Mouse (Mus musculus): ENCODE results near the gene Notch1. TPM values are rescaled to one million over a fixed set of nuclear protein-coding genes. Genes with fewer than 3 reads are reported as not detected.

Gene Notch1
- total RNA-seq, 2 experiments from 2014 or later: 1.5 to 5.4 TPM

DNA sequence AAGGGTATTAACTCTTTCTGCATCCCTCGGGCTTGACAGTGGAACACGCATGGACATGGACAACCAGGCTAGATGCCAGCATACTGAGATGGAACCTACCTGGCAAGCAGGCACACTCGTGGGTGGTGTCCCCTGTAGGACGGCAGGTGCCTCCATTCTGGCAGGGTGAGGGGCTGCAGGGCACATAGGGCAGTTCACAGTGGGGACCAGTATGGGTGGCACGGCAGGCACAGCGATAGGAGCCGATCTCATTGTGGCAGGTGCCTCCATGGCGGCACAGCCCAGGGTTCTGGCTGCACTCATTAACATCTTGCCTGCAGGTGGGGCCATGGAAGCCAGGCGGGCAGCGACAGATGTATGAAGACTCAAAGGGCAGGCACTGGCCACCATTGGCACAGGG lies 32.3 kb downstream of the Notch1 start:
- no peak for ATAC-seq (replicated peaks; ENCODE audit: low FRiP score, poor library complexity, severe bottlenecking)

DNA sequence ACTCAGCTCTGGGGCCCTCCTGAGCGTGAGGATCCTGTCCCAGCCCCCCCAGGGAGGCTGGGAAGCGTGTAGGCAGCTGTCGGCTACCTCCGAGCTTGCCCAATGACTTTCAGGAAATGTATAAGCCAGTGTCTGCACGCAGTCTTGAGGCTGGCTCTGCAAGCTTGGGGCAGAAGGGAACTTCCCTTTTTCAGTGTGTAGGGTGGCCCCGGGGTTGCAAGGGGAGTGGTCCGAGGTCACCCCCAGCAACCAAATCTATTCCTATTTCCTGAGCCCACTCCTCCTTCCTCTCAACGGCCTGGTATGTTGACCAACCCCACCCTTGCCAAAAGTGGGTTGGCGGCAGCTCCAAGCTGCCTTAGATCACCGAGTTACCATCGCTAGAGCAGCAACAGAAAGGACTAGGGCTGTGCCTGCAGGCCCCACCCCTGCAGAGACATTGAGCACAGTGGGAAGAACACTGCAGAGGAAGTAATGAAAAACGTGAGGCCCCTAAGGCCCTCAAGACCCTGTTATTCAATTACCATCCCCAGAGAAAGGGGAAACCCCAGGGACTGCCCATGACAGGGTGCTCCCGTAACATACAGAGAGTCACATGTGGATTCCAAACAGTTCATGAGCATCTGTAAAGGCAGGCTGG lies 33.1 kb downstream of the Notch1 start:
- no peak for ATAC-seq (replicated peaks; ENCODE audit: low FRiP score, poor library complexity, severe bottlenecking)

DNA sequence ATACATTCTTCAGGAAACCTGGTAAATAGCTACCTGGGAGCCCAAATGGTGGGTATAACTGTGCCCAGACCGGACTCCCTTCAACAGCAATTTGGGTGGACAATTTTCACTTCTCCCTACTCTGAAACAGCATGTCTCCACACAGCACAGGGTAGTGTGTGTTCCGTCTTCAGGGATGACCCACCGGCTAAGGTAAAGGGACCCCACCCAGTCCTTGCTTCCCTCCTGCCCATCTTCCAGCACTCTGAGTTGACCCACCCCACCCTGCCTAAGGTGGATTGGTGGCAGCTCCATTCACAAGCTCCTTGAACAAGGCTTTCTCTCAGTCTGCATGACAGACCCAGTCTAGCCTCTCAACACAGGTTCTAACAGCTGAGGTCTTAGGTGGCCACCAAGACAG lies 33.6 kb downstream of the Notch1 start:
- no peak for ATAC-seq (replicated peaks; ENCODE audit: low FRiP score, poor library complexity, severe bottlenecking)

DNA sequence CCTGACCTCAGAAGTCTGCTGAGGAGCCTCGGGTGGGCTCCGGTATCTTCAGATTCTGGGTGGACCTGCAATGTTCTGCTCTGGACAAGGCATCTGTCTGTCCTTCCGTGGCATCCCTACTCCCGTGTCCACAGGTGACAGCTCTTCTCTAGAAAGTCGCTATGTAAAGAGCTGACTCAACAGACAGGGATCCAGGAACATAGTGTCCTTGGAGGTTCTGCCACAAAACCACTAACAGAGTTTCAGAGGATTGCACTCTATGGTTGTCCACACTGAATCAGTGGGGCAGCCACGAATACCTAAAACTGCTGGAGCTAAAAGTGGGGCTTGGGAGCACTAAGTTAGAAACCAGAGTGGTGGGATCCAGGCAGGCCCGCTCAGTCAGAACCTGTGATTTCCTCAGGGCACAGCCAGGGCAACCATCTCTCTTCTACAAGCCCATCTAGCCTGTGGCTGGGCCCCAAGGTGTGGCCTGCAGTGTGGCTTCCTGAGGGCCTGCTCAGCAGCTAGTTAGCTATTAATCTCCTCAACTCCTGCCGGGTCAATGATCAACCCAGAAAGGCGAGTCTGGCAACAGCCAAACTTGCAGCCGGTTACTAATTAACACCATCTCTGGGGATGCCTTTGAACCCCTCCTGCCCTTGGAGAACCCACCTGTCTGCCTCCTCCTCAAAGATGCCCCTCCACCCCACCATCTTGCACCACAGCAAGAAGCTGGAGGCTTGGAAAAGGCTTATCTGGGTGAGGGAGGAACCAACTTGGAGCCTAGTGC lies 34.6 kb downstream of the Notch1 start:
- ATAC-seq (replicated peaks; ENCODE audit: low FRiP score, poor library complexity, severe bottlenecking): no peak

DNA sequence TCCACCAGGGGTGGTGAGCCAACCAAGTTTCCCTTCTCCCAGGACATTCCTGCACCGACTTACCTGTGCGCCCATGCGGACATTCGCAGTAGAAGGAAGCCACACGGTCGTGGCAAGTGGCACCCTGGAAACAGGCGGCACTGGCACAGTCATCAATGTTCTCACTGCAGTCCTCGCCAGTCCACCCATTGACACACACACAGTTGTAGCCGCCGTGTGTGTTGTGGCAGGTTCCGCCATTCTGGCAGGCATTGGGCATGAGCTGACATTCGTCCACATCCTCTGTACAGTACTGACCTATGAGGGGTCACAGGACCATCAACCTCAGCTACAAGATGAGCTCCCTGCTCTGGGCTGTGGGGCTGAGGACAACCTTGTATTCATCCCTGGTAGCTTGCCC lies 35.6 kb downstream of the Notch1 start:
- no peak for ATAC-seq (replicated peaks; ENCODE audit: low FRiP score, poor library complexity, severe bottlenecking)

DNA sequence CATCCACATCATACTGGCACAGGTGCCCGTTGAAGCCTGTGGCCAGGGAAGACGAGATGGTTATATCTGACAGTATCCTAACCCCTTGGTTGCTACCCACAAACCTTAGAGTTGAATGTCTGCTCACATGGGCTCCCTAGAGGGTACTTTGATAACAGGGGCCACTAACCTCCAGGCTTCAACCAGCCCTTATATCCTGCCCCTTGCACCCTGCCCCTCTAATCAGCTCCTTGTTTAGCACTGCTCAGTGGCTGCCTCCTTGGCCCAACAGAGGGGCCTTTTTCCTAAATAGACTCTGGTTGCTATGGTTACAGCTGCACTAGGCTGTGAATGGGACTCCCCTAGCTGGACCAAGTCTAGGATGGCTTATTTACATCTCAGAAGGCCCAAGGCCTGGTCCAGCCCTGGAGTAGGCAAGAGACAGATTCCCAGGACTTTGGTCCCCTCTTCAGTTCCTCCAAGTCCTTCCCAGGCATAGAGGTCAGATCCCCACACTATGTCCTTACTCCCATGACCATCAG lies 37.7 kb downstream of the Notch1 start:
- no peak for ATAC-seq (replicated peaks; ENCODE audit: low FRiP score, poor library complexity, severe bottlenecking)

DNA sequence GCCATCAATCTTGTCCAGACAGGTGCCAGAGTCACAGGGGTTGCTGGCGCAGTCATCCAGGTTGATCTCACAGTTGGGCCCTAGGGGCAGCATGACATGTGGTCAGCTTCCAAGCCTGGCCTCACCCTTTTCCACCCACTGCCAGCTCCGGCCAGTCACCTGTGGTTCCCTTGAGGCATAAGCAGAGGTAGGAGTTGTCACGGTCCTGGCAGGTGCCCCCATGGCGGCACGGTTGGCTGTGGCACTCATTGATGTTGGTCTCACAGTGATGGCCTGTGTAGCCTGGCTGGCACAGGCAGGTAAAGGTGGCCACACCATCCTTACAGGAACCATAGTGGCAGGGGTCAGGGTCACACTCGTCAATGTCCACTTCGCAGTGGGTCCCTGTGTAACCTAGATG lies 38.6 kb downstream of the Notch1 start:
- no peak for ATAC-seq (replicated peaks; ENCODE audit: low FRiP score, poor library complexity, severe bottlenecking)

DNA sequence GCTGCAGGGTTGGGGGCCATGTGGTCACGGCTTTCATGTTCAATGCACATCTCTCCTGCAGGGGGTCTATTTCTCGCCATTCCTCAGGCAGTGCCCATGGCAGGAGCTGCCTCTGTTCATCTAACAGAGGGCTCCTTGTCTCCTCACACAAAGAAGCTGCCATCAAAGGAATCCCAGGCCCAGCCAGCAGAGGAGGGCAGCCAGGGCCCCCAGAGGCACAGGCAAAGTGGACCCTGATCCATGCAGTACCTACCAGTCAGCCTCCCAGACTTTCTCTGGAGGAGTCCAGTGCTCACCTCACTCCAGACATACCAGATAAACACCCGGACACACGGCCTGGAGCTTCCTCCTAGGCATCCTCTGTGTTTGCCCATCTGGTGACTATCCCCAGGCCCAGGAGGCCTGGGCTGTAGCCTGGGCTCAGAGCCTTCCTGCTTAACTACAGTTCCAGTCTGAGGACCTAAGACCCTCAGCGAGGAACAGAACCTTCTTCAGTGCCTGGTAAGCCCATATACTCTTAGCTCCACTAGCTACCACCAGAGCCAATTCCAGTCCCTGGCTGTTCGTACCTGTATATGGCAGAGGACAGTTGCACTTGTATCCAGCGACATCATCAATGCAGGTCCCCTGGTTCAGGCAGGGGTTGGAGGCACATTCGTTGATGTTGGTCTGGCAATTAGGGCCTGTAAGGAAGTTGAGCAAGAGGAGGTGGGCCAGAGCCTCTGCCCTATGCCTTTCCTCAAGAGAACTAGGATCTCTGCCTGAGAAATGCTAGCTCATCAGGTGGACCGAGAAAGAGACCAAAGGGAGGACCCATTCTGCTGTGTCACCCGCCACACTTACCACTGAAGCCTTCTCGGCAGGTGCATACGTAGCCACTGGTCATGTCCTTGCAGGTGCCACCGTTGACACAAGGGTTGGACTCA lies 40.7 kb downstream of the Notch1 start:
- no peak for ATAC-seq (replicated peaks; ENCODE audit: low FRiP score, poor library complexity, severe bottlenecking)

DNA sequence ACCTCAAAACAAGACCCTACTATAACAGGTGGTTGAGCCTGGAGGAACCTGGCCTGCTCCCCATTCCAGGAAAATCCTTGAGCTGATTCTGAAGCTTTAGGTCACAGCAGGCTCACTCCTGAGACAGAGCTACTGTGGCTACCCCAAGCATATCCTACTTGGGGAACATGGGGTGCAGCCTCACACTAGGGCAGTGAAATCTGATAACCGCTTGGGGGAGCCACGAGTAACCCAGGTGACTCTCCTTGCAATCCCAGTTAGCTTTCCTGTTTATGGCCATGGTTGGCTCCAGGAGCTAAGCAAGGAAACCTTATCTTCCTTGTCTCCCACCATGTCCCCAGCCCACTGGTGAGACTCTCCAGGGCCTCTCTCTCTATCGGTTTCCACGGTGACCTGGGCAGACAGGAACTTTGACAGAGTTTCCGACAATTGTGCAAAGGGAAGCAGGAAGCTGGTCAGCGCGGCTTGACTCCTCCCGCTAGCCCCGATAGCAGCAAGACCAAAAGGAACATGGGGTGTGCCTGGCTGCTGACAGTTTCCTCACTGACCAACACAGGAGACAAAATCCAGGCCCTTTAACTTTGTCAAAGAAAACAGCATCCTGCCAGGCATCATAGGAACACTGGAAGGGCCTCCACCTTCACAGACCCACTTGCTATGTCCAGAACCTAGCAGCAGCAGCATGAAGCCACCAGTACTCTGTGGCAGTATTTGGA lies 41.5 kb downstream of the Notch1 start:
- no peak for ATAC-seq (replicated peaks; ENCODE audit: low FRiP score, poor library complexity, severe bottlenecking)

DNA sequence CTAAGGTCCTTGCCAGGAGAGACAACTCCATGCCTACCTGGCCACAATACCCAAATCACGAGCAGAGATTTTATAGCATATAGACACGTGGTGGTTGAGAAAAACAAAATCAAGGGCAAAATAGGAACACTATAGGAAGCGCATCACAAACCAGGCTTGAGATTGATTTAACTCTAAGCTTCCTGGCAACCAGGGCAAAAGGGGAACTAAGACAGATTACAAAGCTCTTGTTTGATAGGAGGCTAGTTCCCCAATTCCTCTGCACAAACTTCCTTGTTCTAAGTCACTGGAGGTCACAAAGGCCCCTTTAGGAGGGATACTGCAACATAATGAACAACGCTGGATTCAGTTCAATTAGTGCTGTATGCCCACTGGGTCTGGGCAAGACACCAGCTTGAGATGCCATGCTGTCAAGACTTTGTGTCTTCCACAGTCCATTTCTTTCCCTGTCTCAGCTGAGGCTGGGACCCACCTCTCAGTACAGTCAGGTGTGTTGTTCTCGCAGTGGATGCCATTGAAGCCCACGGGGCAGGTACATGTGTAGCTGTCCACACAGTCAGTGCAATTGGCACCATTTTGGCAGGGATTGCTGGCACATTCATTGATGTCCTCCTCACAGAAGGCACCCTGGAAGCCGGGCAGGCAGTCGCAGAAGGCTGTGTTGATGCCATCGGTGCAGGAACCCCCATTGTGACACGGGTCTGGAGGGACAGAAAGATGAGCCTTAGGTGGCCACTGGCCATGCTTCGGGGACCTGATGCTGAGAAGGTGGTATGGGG lies 44.0 kb downstream of the Notch1 start:
- ATAC-seq (replicated peaks; ENCODE audit: low FRiP score, poor library complexity, severe bottlenecking): no peak

DNA sequence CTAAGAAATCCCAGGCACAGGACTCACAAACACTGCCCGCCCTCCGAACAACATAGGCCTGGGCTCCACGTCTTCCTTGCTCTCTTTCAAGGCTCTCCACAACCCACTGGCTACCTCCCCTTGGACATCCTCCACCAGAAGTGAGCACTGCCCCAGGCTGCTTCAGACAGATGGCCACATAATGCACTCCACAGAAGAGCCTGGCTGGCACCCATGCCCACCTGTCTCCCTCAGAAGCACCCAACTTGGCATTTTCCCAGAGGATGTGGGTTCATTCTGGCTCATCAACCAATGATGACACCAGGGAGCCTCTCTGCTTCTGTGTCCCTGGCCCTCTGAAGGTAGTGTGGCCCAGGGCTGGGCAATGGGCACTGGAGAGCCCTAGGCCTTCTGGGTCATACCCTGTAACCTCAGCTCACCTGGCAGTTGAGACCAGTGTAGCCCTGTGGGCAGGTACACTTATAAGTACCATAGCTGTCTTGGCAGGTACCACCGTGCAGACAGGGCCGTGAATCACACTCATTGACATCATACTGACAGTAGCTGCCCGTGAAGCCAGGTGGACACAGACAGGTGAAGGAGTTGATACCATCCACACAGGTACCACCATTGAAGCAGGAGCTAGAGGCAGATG lies 44.7 kb downstream of the Notch1 start:
- no peak for ATAC-seq (replicated peaks; ENCODE audit: low FRiP score, poor library complexity, severe bottlenecking)

DNA sequence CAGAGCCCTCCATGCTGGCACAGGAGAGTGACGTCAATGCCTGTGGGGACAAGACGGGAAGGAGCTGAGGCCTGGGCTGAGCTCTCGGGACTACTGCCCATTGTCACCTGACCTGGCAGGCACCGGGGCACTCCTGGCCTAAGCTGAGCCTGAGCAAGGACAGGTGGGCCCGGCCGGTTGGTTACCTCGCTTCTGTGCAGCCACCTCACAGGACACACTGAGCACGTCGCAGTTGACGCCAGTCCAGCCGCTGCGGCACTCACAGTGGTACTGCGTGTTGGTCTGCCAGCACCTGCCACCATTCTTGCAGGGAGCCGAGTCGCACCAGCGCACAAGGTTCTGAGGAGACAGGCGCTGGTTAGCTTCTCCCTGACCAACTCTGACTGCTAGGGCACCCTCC lies 45.5 kb downstream of the Notch1 start:
- ATAC-seq (replicated peaks; ENCODE audit: low FRiP score, poor library complexity, severe bottlenecking): no peak

DNA sequence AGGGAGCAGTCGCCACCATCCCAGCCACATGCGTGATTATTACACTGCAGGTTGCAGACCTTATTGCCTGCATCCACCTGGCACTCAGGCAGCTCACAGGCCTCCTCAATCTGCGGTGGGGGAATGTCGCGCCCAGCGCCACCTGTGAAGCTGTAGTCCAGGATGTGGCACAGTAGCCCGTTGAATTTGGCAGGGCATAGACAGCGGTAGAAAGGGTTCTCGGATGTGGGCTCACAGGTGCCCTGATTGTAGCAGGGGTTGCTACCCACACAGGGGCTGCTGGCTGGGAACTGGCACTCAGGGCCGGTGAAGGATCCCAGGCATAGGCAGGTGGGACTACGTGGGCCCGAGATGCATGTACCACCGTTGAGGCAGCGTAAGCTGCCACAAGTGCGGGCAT lies 48.1 kb downstream of the Notch1 start:
- no peak for ATAC-seq (replicated peaks; ENCODE audit: low FRiP score, poor library complexity, severe bottlenecking)

DNA sequence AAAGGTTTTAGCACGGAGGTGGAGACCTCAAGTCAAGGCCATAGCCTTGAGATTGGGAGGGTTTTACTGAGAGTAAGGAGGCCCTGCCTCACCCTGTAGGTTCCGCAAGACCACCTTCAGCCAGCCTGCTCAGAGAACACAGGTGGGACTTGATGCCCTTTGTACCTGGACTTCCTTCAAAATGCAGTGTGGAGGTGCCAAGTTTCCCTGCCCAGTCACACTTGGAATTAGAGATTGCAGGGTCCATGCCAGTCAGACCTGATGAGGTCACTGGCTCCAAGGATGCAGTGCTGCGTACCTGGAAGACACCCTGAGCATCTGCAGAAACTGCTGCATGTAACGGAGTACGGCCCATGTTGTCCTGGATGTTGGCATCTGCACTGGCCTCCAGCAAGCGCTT lies 53.1 kb downstream of the Notch1 start:
- ATAC-seq (replicated peaks; ENCODE audit: low FRiP score, poor library complexity, severe bottlenecking): no peak

DNA sequence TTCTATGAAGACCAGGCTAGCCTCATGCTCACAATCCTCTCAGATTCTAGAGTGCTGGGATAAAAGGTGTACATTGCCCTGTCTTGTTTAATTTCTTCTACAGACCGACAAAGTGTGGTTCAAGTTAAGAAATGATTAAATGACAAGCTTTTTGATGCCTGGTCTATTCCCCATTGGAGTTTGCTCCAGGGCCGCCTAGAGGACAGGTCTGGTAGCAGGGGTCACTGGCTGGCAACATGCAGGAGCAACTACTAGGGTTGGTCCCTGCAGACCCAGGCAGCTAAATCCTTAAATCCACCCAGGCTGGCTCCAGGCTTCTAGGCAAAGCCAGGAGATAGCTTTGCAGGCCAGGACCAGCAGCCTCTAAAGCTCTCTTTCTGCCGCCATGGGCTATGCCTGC lies 53.5 kb downstream of the Notch1 start:
- ATAC-seq (replicated peaks; ENCODE audit: low FRiP score, poor library complexity, severe bottlenecking): no peak

DNA sequence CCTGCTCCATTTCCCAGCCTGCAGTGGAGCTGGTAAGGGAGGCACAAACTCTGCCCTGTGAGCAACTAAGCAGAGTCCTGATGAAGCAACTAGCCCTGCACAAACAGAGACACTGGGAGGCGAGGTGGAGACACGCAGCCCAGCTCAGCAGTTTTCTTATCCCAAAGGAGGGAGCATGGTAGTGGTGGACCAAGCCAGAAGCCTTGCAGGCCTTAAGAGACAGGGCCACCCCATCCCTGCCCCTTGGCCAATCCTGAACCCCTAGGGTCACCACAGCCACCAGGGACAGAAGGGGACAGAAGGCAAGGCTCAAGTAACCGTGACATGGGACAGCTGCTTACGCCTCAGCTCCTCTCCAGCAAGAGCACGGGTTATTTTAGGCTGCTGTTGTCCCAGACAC lies 54.8 kb downstream of the Notch1 start:
- no peak for ATAC-seq (replicated peaks; ENCODE audit: low FRiP score, poor library complexity, severe bottlenecking)

DNA sequence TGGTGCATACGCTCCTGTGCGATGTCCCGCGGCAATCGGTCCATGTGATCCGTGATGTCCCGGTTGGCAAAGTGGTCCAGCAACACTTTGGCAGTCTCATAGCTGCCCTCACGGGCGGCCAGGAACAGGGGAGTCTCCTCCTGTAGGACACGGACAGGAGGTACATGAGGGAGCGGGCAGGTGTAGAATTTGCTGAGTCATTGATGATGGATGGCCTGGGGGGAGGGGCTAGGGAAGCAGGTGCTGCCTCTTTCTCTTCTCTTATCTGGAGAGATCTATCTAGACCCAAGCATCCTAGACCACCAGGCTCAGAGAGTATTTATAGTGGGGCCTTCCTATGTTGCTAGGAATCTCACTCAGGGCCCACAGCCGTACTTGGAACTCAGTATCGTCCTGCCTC lies 55.6 kb downstream of the Notch1 start:
- no peak for ATAC-seq (replicated peaks; ENCODE audit: low FRiP score, poor library complexity, severe bottlenecking)

DNA sequence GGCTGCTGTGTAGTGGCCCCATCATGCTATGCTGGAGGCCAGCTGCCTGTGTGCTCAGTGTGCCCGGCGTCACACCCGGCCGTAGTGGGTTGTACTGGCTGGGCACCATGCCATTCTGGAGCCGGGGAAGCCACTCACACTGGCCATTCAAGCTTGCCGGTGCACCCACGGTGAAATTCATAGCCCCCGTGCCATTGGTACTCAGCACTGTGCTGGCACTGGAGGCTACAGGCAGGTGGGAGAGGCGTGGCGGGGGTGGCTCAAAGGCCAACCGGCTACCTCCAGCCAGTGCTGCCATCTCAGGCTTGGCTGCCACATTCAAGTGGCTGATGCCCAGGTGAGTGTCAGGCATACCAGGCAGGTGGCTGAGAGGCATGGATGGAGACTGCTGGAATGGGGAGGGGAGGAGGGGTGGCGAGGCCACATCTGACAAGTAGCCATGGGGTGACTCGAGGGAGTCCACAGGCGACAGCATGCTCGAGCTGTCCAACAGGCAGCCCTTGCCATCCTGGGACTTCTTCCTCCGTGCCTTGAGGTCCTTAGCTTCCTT lies 56.3 kb downstream of the Notch1 start:
- ATAC-seq (replicated peaks; ENCODE audit: low FRiP score, poor library complexity, severe bottlenecking): no peak

Measured in erythroid progenitor cell, adult 5-6 weeks (primary cell).